Mouse (Mus musculus) heart, embryonic 10.5 days (tissue): ENCODE data around the gene Cetn2. TPM values are rescaled to one million over a fixed set of nuclear protein-coding genes. Genes with fewer than 3 reads are reported as not detected.

Experiments used
- DNase-seq: peaks from one replicate; pipeline ENCODE4 v3.0.0-alpha.2; 2017; ENCODE audit warnings: low spot score
- H3K27ac ChIP-seq: fragments of 300-500 bp; sonication (generic); 2 replicates; pipeline ENCODE4 v1.5.1; 2016; ENCODE audit warnings: mild to moderate bottlenecking
- H3K27me3 ChIP-seq: fragments of 300-500 bp; sonication (generic); 2 replicates; pipeline ENCODE4 v1.6.1; 2016; ENCODE audit warnings: mild to moderate bottlenecking; ENCODE audit not compliant: poor library complexity, insufficient read depth, severe bottlenecking
- H3K36me3 ChIP-seq: fragments of 300-500 bp; sonication (generic); 2 replicates; pipeline ENCODE4 v1.6.1; 2016; ENCODE audit warnings: mild to moderate bottlenecking, moderate library complexity
- H3K4me1 ChIP-seq: fragments of 300-500 bp; sonication (generic); 2 replicates; pipeline ENCODE4 v1.6.1; 2016; ENCODE audit warnings: mild to moderate bottlenecking
- H3K4me3 ChIP-seq: fragments of 300-500 bp; sonication (generic); 2 replicates; pipeline ENCODE4 v1.5.1; 2016; ENCODE audit warnings: mild to moderate bottlenecking, moderate library complexity
- H3K9me3 ChIP-seq: fragments of 300-500 bp; sonication (generic); 2 replicates; pipeline ENCODE4 v1.6.1; 2016; ENCODE audit warnings: mild to moderate bottlenecking, moderate library complexity
- WGBS: fragments of 180-500 bp; shearing (Covaris S2); methylation state at CpG from one replicate; pipeline ENCODE4 v1.1.7; 2016; 5-methylcytosine and 5-hydroxymethylcytosine counted together
- polyA plus RNA-seq: library from polyadenylated mRNA; unstranded; fragments of >200 nt; fragmentation: Nextera tagmentation; extraction: Ambion mirVana; gene quantifications from 2 replicates; pipeline ENCODE4 v1.2.1, GENCODE M21; 2016

Gene Cetn2
- 54.8 and 60.5 TPM in 2 replicates for polyA plus RNA-seq

GRCm38 (mm10) chrX:72917884-72918681 is at the start of gene Cetn2, which contains the start of gene Nsdhl:
Gene Cetn2, minus strand, starts transcription at chrX:72918411.
Gene Nsdhl, plus strand, starts transcription at chrX:72918557.
- peak; percentile 96 for DNase-seq
- peak within 1 kb of the TSS; percentile 80 for H3K27ac ChIP-seq
- H3K4me3 ChIP-seq, result peak within 1 kb of the TSS; percentile 66
- no peaks in the 10 kb centered on the region for H3K36me3 ChIP-seq
- H3K27me3 ChIP-seq, result no peaks in the 10 kb centered on the region
- 10% methylated on average over 41 of the region's 41 CpGs for WGBS
- H3K9me3 ChIP-seq, result no peaks in the 10 kb centered on the region
- no peaks in the 10 kb centered on the region for H3K4me1 ChIP-seq

- 74% methylated on average over 3 of the region's 3 CpGs for WGBS
- H3K4me3 ChIP-seq, result no peak overlapping the region
- H3K27ac ChIP-seq, result no peak overlapping the region
- DNase-seq, result no peak
- H3K36me3 ChIP-seq, result 0 out of 2 replicates have a peak, but pooled peaks cover 3% of the 10 kb centered on the region
- no peaks in the 10 kb centered on the region for H3K9me3 ChIP-seq
- no peaks in the 10 kb centered on the region for H3K27me3 ChIP-seq
- H3K4me1 ChIP-seq, result no peaks in the 10 kb centered on the region
These were observed 44.5 kb upstream of the Cetn2 start for GRCm38 (mm10) chrX:72962743-72963142.

- DNase-seq, result no peak
- no peak overlapping the region for H3K27ac ChIP-seq
- peaks cover 15% of the 10 kb centered on the region; the same call in 1 of the 2 replicates for H3K36me3 ChIP-seq
- WGBS, result 64% methylated on average over 3 of the region's 3 CpGs
- H3K27me3 ChIP-seq, result no peaks in the 10 kb centered on the region
- no peaks in the 10 kb centered on the region for H3K9me3 ChIP-seq
- no peak overlapping the region for H3K4me3 ChIP-seq
- H3K4me1 ChIP-seq, result no peaks in the 10 kb centered on the region
These were observed 43.3 kb upstream of the Cetn2 start for GRCm38 (mm10) chrX:72961511-72961910.

GRCm38 (mm10) chrX:72960431-72960830 is 42.2 kb upstream of the Cetn2 start:
- H3K9me3 ChIP-seq, result no peaks in the 10 kb centered on the region
- H3K4me1 ChIP-seq, result no peaks in the 10 kb centered on the region
- 78% methylated on average over 4 of the region's 4 CpGs for WGBS
- DNase-seq, result no peak
- no peak overlapping the region for H3K27ac ChIP-seq
- H3K36me3 ChIP-seq, result peaks cover 20% of the 10 kb centered on the region; the same call in 1 of the 2 replicates
- H3K4me3 ChIP-seq, result no peak overlapping the region
- H3K27me3 ChIP-seq, result no peaks in the 10 kb centered on the region

GRCm38 (mm10) chrX:72956486-72956885 is 38.3 kb upstream of the Cetn2 start:
- no peaks in the 10 kb centered on the region for H3K27me3 ChIP-seq
- H3K36me3 ChIP-seq, result peaks cover 26% of the 10 kb centered on the region; the same call in 1 of the 2 replicates
- no peak overlapping the region for H3K27ac ChIP-seq
- WGBS, result 88% methylated on average over 4 of the region's 4 CpGs
- no peaks in the 10 kb centered on the region for H3K9me3 ChIP-seq
- DNase-seq, result no peak
- no peak overlapping the region for H3K4me3 ChIP-seq
- H3K4me1 ChIP-seq, result no peaks in the 10 kb centered on the region

- Histone ChIP-seq H3K27me3 (no peaks in the 10 kb centered on the region), H3K4me3 (no peak overlapping the region), H3K36me3 (peaks cover 36% of the 10 kb centered on the region; the same call in 1 of the 2 replicates), H3K27ac (no peak overlapping the region), H3K9me3 (no peaks in the 10 kb centered on the region), H3K4me1 (no peaks in the 10 kb centered on the region)
- 76% methylated on average over 4 of the region's 4 CpGs for WGBS
- no peak for DNase-seq
These were observed 35.3 kb upstream of the Cetn2 start for GRCm38 (mm10) chrX:72953464-72953863.

GRCm38 (mm10) chrX:72921391-72921790 is 3.2 kb upstream of the Cetn2 start:
- Histone ChIP-seq H3K9me3 (no peaks in the 10 kb centered on the region), H3K4me3 (no peak overlapping the region), H3K4me1 (no peaks in the 10 kb centered on the region), H3K27ac (no peak overlapping the region), H3K27me3 (no peaks in the 10 kb centered on the region), H3K36me3 (no peaks in the 10 kb centered on the region; the same call in 1 of the 2 replicates)
- WGBS, result 80% methylated on average over 2 of the region's 2 CpGs
- DNase-seq, result no peak

- WGBS, result 19% methylated on average over 6 of the region's 6 CpGs
- Histone ChIP-seq H3K36me3 (no peaks in the 10 kb centered on the region), H3K4me3 (peak overlapping the region; percentile 66), H3K27me3 (no peaks in the 10 kb centered on the region), H3K4me1 (no peaks in the 10 kb centered on the region), H3K27ac (peak overlapping the region; percentile 80), H3K9me3 (no peaks in the 10 kb centered on the region)
- no peak for DNase-seq
These were observed 460 bp upstream of the Cetn2 start for GRCm38 (mm10) chrX:72918682-72919059.

- no peaks in the 10 kb centered on the region for H3K27me3 ChIP-seq
- no peaks in the 10 kb centered on the region for H3K9me3 ChIP-seq
- 82% methylated on average over 1 of the region's 1 CpGs for WGBS
- H3K4me3 ChIP-seq, result no peak overlapping the region
- DNase-seq, result no peak
- no peaks in the 10 kb centered on the region for H3K36me3 ChIP-seq
- H3K4me1 ChIP-seq, result no peaks in the 10 kb centered on the region
- H3K27ac ChIP-seq, result no peak overlapping the region
These were observed 6.6 kb downstream of the Cetn2 start for GRCm38 (mm10) chrX:72911611-72912010.

- WGBS, result 8% methylated on average over 2 of the region's 2 CpGs
- Histone ChIP-seq H3K4me1 (no peaks in the 10 kb centered on the region), H3K27me3 (no peaks in the 10 kb centered on the region), H3K4me3 (no peak overlapping the region), H3K36me3 (no peaks in the 10 kb centered on the region), H3K9me3 (no peaks in the 10 kb centered on the region), H3K27ac (no peak overlapping the region)
- no peak for DNase-seq
These were observed 9.8 kb downstream of the Cetn2 start for GRCm38 (mm10) chrX:72908404-72908741.

- Histone ChIP-seq H3K4me1 (no peaks in the 10 kb centered on the region), H3K27me3 (no peaks in the 10 kb centered on the region), H3K9me3 (no peaks in the 10 kb centered on the region), H3K4me3 (no peak overlapping the region), H3K27ac (no peak overlapping the region), H3K36me3 (no peaks in the 10 kb centered on the region)
- WGBS, result 82% methylated on average over 6 of the region's 6 CpGs
- no peak for DNase-seq
These were observed 10.4 kb downstream of the Cetn2 start for GRCm38 (mm10) chrX:72907619-72908403.

- H3K4me3 ChIP-seq, result no peak overlapping the region
- H3K4me1 ChIP-seq, result no peaks in the 10 kb centered on the region
- H3K9me3 ChIP-seq, result no peaks in the 10 kb centered on the region
- no peaks in the 10 kb centered on the region for H3K36me3 ChIP-seq
- H3K27me3 ChIP-seq, result no peaks in the 10 kb centered on the region
- DNase-seq, result no peak
- no peak overlapping the region for H3K27ac ChIP-seq
- 34% methylated on average over 1 of the region's 1 CpGs for WGBS
These were observed 15.7 kb downstream of the Cetn2 start for GRCm38 (mm10) chrX:72902530-72902929.

- Histone ChIP-seq H3K27me3 (no peaks in the 10 kb centered on the region), H3K9me3 (no peaks in the 10 kb centered on the region), H3K27ac (no peak overlapping the region), H3K36me3 (no peaks in the 10 kb centered on the region), H3K4me1 (no peaks in the 10 kb centered on the region), H3K4me3 (no peak overlapping the region)
- WGBS, result 55% methylated on average over 1 of the region's 1 CpGs
- DNase-seq, result no peak
These were observed 22.2 kb downstream of the Cetn2 start for GRCm38 (mm10) chrX:72896055-72896437.
